Mouse (Mus musculus) midbrain, embryonic 12.5 days (tissue): ENCODE results near the gene Drg1. TPM values are rescaled to one million over a fixed set of nuclear protein-coding genes. Genes with fewer than 3 reads are reported as not detected.

Experiments used
- polyA plus RNA-seq: library from polyadenylated mRNA; unstranded; fragments of >200 nt; fragmentation: Nextera tagmentation; extraction: Ambion mirVana; gene quantifications from 2 replicates; pipeline ENCODE4 v1.2.1, GENCODE M21; 2016

Drg1 gene
- polyA plus RNA-seq, 1 experiment from 2014 or later = 285 TPM

Other genes starting within 250 kb of the Drg1 start
- gene Sfi1, start 73.0 kb downstream of the Drg1 start, polyA plus RNA-seq = 16.3 and 19.9 TPM in 2 replicates
- 59.6 and 60.9 TPM in 2 replicates for gene Eif4enif1, start 64.0 kb downstream of the Drg1 start, polyA plus RNA-seq
- 140 and 154 TPM in 2 replicates for gene Patz1, start 22.5 kb upstream of the Drg1 start, polyA plus RNA-seq
- gene Pik3ip1, start 64.0 kb upstream of the Drg1 start, polyA plus RNA-seq = 17.3 TPM in 2 replicates
- gene Limk2, start 142.8 kb upstream of the Drg1 start, polyA plus RNA-seq = 94.3 and 102 TPM in 2 replicates
- gene Rnf185, start 185.9 kb upstream of the Drg1 start, polyA plus RNA-seq = 46.7 TPM in 2 replicates
- 0.67 and 0.98 TPM in 2 replicates for gene Pla2g3, start 221.9 kb upstream of the Drg1 start, polyA plus RNA-seq
- gene Inpp5j, start 238.4 kb upstream of the Drg1 start, polyA plus RNA-seq = 0.38 and 0.68 TPM in 2 replicates
- gene Selenom, start 248.3 kb upstream of the Drg1 start, polyA plus RNA-seq = 55.4 and 69.3 TPM in 2 replicates